30 mouse cellular contexts compared by ENCODE assay signal in genomic region chr4:62793582-62793981, GRCm38 (mm10).
DNase-seq lines count a peak whose midpoint lies in the region; ATAC-seq lines count a peak whose summit lies in the region.
"Had no signal": no experiment of that assay in that cellular context is flagged by ENCODE, and none has a peak within 500 bp of the region (broad histone marks: within the 10 kb centered on the region; RNA-seq: fewer than 3 reads in every experiment).

No protein-coding gene starts in this region.

- no peak overlapping the region for H3K9ac ChIP-seq in embryonic facial prominence, embryonic 15.5 days
- H3K9ac ChIP-seq: heart, embryonic 15.5 days; hindbrain, embryonic 12.5 days; intestine, embryonic 15.5 days; limb, embryonic 12.5 days; lung, embryonic 15.5 days; neural tube, embryonic 15.5 days; stomach, embryonic 15.5 days had no signal

- H3K36me3 ChIP-seq in embryonic facial prominence, embryonic 15.5 days, result no peaks in the 10 kb centered on the region
- H3K36me3 ChIP-seq: G1E; heart, embryonic 10.5 days; heart, embryonic 15.5 days; hindbrain, embryonic 12.5 days; intestine, embryonic 15.5 days; limb, embryonic 12.5 days; lung, embryonic 15.5 days; neural tube, embryonic 15.5 days; stomach, embryonic 15.5 days had no signal

- no peak overlapping the region for H3K4me3 ChIP-seq in embryonic facial prominence, embryonic 15.5 days (replicated peaks)
- H3K4me3 ChIP-seq: heart, embryonic 10.5 days; heart, embryonic 15.5 days; hindbrain, embryonic 12.5 days; intestine, embryonic 15.5 days; limb, embryonic 12.5 days; lung, embryonic 15.5 days; neural tube, embryonic 15.5 days; stomach, embryonic 15.5 days had no signal

- peak; percentile 54; the same call in 1 of the 2 replicates for ATAC-seq in embryonic facial prominence, embryonic 15.5 days (ENCODE audit: insufficient number of reproducible peaks, low FRiP score, low TSS enrichment, low read depth)
- ATAC-seq: forebrain, embryonic 14.5 days; hindbrain, postnatal 0 days; intestine, embryonic 15.5 days had no signal

- peaks cover 15% of the 10 kb centered on the region; the same call in 1 of the 2 replicates for H3K4me1 ChIP-seq in embryonic facial prominence, embryonic 15.5 days
- H3K4me1 ChIP-seq: heart, embryonic 10.5 days; heart, embryonic 15.5 days; hindbrain, embryonic 12.5 days; lung, embryonic 15.5 days; neural tube, embryonic 15.5 days; stomach, embryonic 15.5 days had no signal

- no peak overlapping the region for H3K27ac ChIP-seq in embryonic facial prominence, embryonic 15.5 days (replicated peaks)
- H3K27ac ChIP-seq: heart, embryonic 10.5 days; heart, embryonic 15.5 days; hindbrain, embryonic 12.5 days; hindbrain, postnatal 0 days; intestine, embryonic 15.5 days; kidney, postnatal 0 days; limb, embryonic 12.5 days; lung, embryonic 15.5 days; neural tube, embryonic 15.5 days; stomach, embryonic 15.5 days had no signal

- 26% methylated on average over 5 of the region's 5 CpGs for WGBS in embryonic facial prominence, embryonic 15.5 days

- H3K9me3 ChIP-seq in embryonic facial prominence, embryonic 15.5 days (replicated peaks), result no peaks in the 10 kb centered on the region
- H3K9me3 ChIP-seq: heart, embryonic 10.5 days; heart, embryonic 15.5 days; hindbrain, embryonic 12.5 days; intestine, embryonic 15.5 days; limb, embryonic 12.5 days; lung, embryonic 15.5 days; neural tube, embryonic 15.5 days; stomach, embryonic 15.5 days had no signal

- H3K4me2 ChIP-seq in embryonic facial prominence, embryonic 15.5 days (replicated peaks), result no peak overlapping the region
- H3K4me2 ChIP-seq: heart, embryonic 15.5 days; hindbrain, embryonic 12.5 days; intestine, embryonic 15.5 days; limb, embryonic 12.5 days; liver, embryonic 11.5 days; lung, embryonic 15.5 days; neural tube, embryonic 15.5 days; stomach, embryonic 15.5 days had no signal

- H3K27me3 ChIP-seq in embryonic facial prominence, embryonic 15.5 days, result no peaks in the 10 kb centered on the region
- H3K27me3 ChIP-seq: heart, embryonic 15.5 days; hindbrain, embryonic 12.5 days; intestine, embryonic 15.5 days; limb, embryonic 12.5 days; lung, embryonic 15.5 days; neural tube, embryonic 15.5 days; stomach, embryonic 15.5 days had no signal

- DNase-seq in lung, postnatal 10 days, result peak; percentile 13
- no peak for DNase-seq in lung, postnatal 4 days
- DNase-seq in NIH3T3 (ENCODE audit: low read depth) (peak; percentile 35), ZHBTc4 (ENCODE audit: low read depth, low spot score) (peak; percentile 9)
- DNase-seq in urinary bladder, postnatal 10 days (ENCODE audit: low spot score), result no peak
- no peak for DNase-seq in spleen, postnatal 36 days (ENCODE audit: low spot score in 2 of 2)
- DNase-seq: B cell, adult 2 months; cerebellum, adult 2 months; cerebellum, postnatal 14 days; gastrocnemius, postnatal 14 days; heart, adult 11 months; kidney, adult 8-10 months; lung, postnatal 36 days; midbrain, embryonic 14.5 days; retina, postnatal 1 day; right cerebral cortex, postnatal 14 days had no signal

Comparison
In these comparisons a context has a peak if more than half of its experiments do, and no peak if none do; other contexts are left out.
1. DNase-seq: peak in lung, postnatal 10 days (single experiment), NIH3T3 (single experiment) and ZHBTc4 (single experiment); none in lung, postnatal 4 days (0 of 2), urinary bladder, postnatal 10 days (single experiment) and spleen, postnatal 36 days (0 of 2).